Mouse (Mus musculus) adrenal gland, postnatal 4 days (tissue): ENCODE data around the gene Ncstn. TPM values are rescaled to one million over a fixed set of nuclear protein-coding genes. Genes with fewer than 3 reads are reported as not detected.

Experiments
- DNase-seq, 2 experiments: peaks; one replicate each; pipeline ENCODE4 v3.0.0; 2021 to 2022; ENCODE audit warnings: low spot score in 2 of 2, mixed read lengths in 2 of 2
- long read RNA-seq, 2 experiments: library from polyadenylated mRNA; stranded (forward); transcript quantifications; one replicate each; pipeline ENCODE4 v2.0.0; 2021
- total RNA-seq, 2 experiments: library from RNA; stranded (reverse); gene quantifications; 2 replicates each; pipeline ENCODE4 v1.2.3; 2021

Ncstn gene
- 100 to 1,000 TPM; 148 to 154 TPM for total RNA-seq
- long read RNA-seq, experiment 1, transcript Ncstn-201 (17 exons, 2,901 nt): major isoform, 61 of 84 reads
- long read RNA-seq, experiment 1, partial matches to known transcripts: 12 of 84 reads
- long read RNA-seq, experiment 1, other reads (novel, unspliced or antisense): 8 of 84 reads
- long read RNA-seq, experiment 2, transcript Ncstn-201 (17 exons, 2,901 nt): major isoform, 145 of 207 reads
- long read RNA-seq, experiment 2, partial matches to known transcripts: 40 of 207 reads
- long read RNA-seq, experiment 2, other reads (novel, unspliced or antisense): 18 of 207 reads

- peak; percentile 84 to 85 for DNase-seq
These were observed at the start of gene Ncstn, which contains the start of gene Copa for GRCm38 (mm10) chr1:172082101-172082898. Gene Ncstn (minus strand): TSS chr1:172082795. Gene Copa (plus strand): TSS chr1:172082529.

GRCm38 (mm10) chr1:172132319-172132718 is 49.7 kb upstream of the Ncstn start:
- no peak for DNase-seq

GRCm38 (mm10) chr1:172129780-172130179 is 47.2 kb upstream of the Ncstn start:
- no peak for DNase-seq

- no peak for DNase-seq
These were observed 46.5 kb upstream of the Ncstn start for GRCm38 (mm10) chr1:172129108-172129507.

- no peak for DNase-seq
These were observed 46.0 kb upstream of the Ncstn start for GRCm38 (mm10) chr1:172128563-172128962.

- no peak for DNase-seq
These were observed 44.9 kb upstream of the Ncstn start for GRCm38 (mm10) chr1:172127487-172127886.

GRCm38 (mm10) chr1:172126376-172127347 is 44.1 kb upstream of the Ncstn start, which contains the start of gene Pex19:
Gene Pex19 (plus strand): TSS chr1:172126755.
- DNase-seq: peak; percentile 56 to 66

- DNase-seq: no peak
These were observed 42.0 kb upstream of the Ncstn start for GRCm38 (mm10) chr1:172124572-172124971.

- DNase-seq: no peak
These were observed 40.1 kb upstream of the Ncstn start for GRCm38 (mm10) chr1:172122671-172123070.

- DNase-seq: no peak
These were observed 37.1 kb upstream of the Ncstn start for GRCm38 (mm10) chr1:172119720-172120119.

- no peak for DNase-seq
These were observed 36.5 kb upstream of the Ncstn start for GRCm38 (mm10) chr1:172119100-172119499.

GRCm38 (mm10) chr1:172116948-172117347 is 34.4 kb upstream of the Ncstn start:
- DNase-seq: no peak

- no peak for DNase-seq
These were observed 25.3 kb upstream of the Ncstn start for GRCm38 (mm10) chr1:172107777-172108477.

GRCm38 (mm10) chr1:172105101-172105500 is 22.5 kb upstream of the Ncstn start:
- no peak for DNase-seq

GRCm38 (mm10) chr1:172103619-172104018 is 21.0 kb upstream of the Ncstn start:
- DNase-seq: no peak

GRCm38 (mm10) chr1:172099325-172100033 is 16.9 kb upstream of the Ncstn start:
- DNase-seq: no peak

- DNase-seq: no peak
These were observed 12.6 kb upstream of the Ncstn start for GRCm38 (mm10) chr1:172095202-172095601.

- no peak for DNase-seq
These were observed 11.7 kb upstream of the Ncstn start for GRCm38 (mm10) chr1:172094295-172094694.

- no peak for DNase-seq
These were observed 10.9 kb upstream of the Ncstn start for GRCm38 (mm10) chr1:172093522-172093921.
